Mouse (Mus musculus) fibroblast of lung, adult 2 months (primary cell): ENCODE measurements around the gene Axin1.
"Not testable (repeated sequence)": the region's sequence is repeated elsewhere in the genome, so short reads cannot be mapped to it uniquely, and the experiment has no call there.

Source experiments
- DNase-seq: peaks from one replicate; pipeline ENCODE4 v3.0.0-alpha.2; 2011; ENCODE audit warnings: low read depth

Gene Axin1

DNA sequence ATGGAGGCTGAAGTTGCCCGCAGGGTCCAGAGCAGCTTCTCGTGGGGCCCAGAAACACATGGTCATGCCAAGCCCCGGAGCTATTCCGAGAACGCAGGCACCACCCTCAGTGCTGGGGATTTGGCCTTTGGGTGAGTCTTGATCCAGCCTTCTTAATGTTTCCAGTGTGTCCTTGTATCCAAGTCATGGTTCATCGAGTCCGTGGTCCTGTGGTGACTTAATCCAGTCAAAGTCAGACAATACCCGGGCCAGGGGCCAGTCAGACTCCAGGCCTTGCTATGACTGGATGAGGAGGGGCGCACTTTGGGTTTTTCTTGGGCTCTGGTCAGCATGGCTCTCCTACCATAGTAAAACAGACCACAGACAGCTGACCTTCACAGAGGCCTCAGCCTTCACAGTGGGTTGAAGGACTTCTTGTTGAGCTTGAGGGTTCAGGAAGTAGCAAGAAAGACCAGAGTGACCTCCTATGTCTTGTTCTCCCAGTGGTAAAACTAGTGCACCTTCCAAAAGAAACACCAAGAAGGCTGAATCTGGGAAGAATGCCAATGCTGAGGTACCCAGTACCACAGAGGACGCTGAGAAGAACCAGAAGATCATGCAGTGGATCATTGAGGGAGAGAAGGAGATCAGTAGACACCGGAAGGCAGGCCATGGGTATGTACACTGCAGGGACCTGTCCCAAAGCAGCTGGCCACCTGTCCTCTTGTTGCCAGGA lies 49.8 kb downstream of the Axin1 start:
- DNase-seq: no peak

DNA sequence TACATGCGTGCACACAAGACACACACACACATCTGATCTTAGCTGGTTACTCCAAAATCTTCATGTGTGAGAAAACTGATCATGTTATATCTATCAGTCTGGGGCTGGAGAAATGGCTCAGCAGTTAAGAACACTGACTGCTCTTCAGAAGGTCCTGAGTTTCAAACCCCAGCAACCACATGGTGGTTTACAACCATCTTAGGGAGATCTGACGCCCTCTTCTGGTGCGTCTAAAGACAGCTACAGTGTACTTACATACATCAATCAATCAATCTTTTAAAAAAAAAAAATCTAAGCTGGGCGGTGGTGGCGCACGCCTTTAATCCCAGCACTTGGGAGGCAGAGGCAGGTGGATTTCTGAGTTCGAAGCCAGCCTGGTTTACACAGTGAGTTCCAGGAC lies 53.0 kb downstream of the Axin1 start:
- not testable (repeated sequence) for DNase-seq

DNA sequence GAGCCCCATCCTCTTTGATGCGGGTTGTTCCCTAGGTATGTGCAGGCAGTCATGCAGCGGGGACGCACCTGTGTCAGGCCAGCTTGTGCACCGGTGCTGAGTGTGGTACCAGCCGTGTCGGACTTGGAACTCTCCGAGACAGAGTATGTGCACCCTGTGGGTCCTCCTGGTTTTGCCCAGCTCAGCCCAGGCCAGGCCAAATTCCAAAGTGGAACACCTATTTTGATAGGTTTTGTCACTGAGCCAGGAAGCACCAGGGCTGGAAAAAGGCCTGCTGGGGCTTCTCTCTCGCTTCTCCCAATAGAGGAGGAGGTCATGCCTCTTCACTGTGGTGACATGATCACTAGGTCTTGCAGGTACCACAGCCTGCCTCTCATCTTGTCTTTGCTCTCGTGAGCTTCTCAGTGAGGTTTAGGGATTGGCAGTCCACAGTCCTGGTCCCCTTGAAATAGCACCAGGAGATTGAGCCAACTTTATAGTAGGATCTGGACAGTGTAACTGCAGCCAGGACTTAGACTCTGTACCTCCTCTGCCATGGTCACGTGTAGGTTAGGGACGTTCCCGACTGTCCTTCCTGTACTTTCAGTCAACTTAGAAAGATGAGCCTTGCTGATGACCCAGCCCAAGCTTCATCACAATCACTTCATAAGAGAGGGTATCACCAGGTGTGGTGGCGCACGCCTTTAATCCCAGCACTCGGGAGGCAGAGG lies 54.1 kb downstream of the Axin1 start:
- no peak for DNase-seq

DNA sequence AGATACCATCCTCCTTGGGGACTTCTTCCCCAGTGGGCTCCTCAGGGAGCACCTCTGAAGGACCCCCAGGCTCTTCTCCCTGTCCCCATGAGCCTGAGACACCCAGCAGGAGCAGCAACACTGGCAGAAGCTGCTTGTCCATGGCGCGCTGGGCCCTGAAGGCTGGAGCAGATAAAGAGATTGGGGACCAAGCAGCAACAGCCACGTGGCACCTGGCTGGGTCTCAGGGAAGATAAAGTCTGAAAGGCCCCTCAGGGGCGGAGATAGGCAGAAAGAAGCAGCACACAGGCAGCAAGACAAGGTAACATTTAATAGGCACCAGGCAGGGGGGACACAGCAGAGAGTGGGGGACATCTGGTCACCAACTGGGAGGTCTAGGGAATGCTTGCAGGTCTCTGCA lies 60.4 kb downstream of the Axin1 start, which contains the start of gene Pdia2:
Pdia2 (minus strand) TSS at position 196 of the 400 bp plus-strand sequence.
- no peak for DNase-seq

DNA sequence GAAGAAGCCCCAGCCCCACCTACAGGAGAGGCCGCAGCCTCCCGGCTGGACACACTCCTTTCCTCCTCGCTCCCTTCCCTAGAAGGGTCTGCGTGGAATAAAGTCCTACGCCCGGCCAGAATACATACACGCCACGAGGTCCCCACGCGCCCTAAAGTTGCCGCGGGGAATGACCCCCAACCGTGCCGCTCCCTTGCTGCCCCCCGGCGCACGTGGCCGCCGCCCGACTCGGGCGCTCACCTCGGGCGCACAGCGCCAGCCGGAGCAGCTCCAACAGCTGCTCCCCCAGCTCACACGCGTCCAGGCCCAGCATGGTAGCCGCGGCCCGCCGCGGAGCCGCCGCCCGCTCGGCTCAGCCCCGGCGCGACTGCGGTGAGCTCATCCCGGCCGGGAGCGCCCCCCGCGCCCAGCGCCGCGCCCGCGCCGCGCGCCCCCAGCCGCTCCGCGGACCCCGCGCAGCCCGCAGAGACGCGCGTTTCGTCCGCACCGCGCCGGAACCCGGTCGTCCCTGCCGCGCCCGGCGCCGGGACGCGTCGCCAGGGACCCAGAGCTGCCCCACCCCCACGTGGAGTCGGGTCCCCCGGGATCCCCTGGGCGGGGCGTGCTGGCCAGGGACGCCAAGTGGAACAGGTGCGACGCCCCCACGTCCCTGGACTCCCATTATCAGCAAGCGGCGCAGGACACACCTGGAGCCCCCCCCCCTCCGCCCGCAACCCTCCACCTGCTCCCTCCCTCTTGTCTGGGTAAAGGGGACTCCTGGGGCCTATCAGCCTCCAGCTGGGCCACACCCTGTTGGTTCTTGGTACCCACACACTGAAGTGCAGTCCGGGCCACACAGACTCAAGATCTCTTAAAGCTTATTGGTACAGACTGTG lies 62.6 kb downstream of the Axin1 start:
- DNase-seq: no peak

DNA sequence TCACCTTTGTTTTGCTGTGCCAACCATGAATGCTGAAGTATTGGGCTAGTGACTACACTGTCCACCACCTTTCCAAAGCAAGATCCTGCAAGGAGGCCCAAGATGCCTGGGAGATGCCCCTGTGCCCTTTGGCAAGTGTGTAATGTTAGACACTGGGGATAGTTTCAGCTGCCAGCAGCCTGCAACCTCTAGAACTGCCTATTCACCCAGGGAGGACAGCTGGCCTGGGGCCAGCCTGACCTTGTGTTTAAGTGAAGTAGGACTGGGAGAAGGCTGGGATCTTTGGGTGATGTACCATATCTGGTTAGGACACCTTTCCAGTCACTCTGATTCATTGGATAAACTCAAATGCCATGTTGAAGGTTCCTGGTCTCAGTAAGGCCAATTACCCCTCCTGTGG lies 63.5 kb downstream of the Axin1 start:
- no peak for DNase-seq

DNA sequence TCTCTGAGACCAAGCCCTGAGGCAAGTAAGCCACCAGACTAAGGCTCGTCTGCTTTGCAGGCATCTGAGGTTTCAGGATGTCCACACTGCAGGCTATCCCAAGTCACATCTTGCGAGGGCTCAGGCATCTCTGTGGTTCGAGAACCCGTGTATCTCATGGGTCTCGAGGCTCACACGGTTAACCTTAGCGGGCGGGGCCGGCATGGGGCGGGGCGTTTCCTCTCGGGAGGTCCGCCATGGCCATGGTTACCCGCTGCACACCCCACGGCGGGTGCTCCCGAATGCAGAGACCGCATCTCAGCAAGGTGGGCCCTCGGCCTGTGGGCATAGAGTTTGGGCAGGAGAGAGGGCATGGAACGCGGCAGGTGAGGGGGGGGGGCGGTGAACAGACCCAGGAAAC lies 64.2 kb downstream of the Axin1 start, which contains the start of gene Rgs11:
Rgs11 (plus strand) TSS at position 215 of the 400 bp plus-strand sequence.
- DNase-seq: no peak

DNA sequence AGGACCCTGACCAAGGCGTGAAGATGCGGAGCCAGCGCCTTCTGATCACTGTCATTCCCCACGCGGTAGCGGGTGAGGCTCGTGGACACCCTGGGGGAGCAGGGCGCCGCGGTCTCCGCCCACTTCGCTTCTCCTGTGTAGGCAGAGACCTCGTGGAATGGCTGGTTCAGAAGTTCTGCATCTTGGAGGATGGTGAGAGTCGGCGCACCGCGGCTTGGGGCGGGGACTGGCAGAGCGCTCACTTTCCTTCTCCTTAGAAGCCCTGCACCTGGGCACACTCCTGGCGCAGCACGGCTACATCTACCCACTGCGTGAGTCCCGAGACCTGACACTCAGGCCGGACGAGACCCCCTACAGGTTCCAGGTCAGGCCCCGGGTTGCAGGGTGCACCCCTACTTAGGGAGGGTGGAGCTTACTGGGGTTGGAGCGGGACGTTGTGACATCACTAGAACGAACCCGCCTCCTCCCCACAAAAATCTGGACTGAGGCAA lies 64.9 kb downstream of the Axin1 start:
- DNase-seq: peak; percentile 28

DNA sequence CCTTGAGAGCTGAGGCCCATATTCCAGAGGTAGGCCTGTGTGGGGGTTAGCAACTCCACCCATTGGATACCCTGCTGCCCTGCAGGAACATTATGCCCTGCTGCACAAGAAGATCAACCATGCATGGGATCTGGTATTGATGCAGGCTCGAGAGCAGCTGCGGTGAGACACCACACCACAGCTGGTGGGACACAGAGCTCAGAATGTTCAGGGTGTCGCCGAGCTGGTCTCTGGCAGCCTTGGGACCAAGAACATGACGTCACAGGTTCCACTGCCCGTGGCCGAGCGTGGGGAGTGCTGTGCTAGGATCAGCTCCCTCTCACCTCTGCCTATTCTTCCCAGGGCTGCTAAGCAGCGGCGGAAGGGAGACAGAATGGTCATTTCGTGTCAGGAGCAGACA lies 66.3 kb downstream of the Axin1 start:
- DNase-seq: no peak

DNA sequence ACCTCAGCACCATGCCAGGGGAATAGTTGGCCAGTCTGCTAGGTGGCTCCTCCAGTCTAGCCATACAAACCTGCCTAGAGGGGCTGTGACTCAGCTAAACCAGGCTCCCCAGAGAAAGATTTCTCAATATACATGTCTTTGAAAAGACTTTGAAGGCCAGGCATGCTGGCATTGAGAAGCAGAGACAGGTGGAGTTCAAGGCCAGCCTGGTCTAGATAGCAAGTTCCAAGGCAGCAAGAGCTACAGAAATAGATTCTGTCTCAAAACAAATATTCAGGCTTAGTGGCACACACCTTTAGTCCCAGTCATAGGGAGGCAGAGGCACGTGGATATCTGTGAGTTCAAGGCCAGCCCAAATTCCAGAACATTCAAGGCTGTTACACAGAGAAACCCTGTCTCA lies 67.9 kb downstream of the Axin1 start:
- DNase-seq: no peak

DNA sequence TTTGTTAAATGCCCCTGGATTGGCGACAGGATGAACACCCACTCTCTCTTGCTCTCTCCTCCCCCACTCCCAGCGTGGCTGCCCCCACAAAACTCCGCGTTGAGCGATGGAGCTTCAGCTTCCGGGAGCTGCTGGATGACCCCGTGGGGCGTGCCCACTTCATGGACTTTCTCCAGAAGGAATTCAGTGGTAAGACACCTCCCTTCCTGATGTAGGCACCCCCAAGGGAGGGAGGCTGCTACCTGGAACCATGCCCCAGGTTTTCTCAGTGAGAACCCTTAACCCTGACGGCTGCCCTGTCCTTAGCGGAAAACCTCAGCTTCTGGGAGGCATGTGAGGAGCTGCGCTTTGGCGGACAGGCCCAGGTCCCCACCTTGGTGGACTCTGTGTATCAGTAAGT lies 69.2 kb downstream of the Axin1 start, which contains the start of gene Arhgdig:
Arhgdig (minus strand) TSS at position 101 of the 400 bp plus-strand sequence.
- no peak for DNase-seq

DNA sequence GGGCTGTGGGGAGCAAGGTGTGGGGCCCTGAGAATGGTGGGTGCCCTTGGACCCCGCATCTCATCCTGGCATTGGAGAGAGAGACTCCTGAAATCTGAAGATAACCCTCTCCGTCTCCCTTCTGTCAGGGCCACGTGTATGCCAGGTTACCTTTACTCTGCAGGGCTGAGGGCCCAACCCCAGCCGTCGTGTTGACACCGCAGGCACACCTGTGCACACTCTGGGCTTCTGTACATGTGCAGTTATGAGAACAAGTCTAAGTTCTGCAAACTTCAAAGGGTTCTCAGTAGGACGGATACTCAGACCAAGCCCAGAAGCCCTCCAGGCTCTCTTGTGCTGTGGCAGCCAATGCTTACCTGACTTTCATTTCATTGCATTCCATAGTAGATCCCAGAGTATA lies 73.8 kb downstream of the Axin1 start:
- no peak for DNase-seq

DNA sequence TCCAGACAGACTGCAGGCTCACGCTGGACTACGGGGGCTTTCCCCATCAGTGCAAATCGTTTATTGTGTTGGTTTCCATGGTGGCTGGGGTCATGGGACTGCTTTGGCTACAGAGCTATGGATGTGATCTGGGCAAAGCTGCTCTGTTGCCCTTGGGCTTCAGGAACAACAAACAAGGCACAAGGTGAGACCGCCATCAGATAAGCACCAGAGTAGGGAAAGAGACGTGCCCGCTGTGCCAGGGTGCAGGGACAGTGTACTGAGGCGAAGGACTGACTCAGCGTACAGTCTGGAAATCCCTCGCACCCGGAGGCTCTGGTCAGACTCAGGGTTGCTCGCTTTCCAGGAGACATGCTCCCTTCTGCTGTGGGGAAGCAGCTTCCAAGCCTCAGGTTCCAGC lies 74.2 kb downstream of the Axin1 start:
- no peak for DNase-seq

DNA sequence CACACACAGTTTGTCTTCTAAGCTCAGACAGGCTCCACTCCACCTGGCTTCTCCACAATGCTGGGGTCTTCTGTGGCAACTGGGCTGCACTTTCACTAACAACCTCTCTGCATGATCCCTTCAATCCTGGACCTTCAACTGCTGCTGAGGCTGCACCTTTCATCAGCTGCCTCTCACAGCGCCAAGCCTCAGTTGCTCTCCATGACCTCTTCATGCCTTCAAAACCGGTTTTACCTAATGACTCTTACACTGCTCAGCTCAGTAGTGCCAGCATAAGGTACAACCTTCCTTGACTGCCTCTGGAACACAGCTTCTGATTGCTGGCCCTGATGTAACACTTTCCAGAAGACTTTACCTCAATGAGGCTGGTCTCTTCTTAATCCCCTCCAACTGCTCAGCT lies 83.0 kb downstream of the Axin1 start:
- DNase-seq: no peak

DNA sequence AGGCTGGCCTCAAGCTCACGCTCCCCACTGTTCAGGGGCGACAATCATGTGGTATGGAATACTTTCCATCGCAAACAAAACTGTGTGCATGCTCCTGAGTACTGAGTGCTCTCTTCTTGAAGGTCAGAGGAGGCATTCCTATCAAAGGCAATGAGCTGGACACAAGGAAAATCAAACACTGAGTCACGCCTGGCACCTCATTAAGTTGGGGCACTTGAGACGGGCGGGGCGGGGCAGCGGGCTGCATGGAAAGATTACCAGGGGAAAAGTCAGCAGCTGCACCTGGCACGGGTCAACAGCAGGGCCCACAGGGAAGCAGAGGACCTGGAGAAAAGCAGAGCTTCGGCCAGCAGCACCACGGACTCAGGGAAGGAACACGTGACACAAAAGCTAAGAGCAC lies 86.7 kb downstream of the Axin1 start:
- no peak for DNase-seq

DNA sequence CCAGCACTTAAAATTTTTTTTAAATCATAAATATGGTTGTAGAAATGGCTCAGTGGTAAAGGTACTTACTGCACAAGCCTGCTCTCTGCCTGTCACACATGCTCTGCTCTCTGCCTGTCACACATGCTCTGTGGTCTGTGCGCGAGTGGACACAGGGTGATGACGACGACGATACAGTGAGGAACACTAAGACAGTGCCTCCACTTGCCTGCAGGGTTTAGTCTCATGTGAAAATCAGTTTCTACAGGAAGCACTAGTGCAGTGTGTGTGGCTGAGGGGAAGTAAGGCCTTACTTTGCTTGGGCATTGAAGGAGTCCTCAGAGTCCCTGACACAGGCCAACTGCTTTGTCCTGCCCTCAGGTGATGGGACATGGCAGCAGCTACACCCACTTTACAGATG lies 91.3 kb downstream of the Axin1 start:
- DNase-seq: no peak

DNA sequence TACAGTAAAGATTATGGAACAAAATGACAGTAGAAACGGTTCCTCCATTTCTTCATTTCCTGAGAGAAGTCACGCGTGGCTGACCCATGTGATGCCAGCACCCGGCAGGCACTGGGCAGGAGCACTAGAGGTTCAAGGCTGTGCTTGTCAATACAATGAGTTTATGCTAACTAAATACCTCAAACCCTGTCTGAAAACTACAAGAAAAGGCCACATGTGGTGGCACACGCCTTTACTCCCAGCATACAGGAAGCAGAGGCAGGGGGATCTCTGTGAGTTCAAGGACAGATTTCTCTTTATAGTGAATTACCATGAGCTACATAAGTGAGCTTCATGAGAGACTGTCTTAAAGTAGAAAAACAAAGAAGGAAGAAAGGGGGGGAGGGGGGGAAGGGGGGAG lies 92.7 kb downstream of the Axin1 start:
- no peak for DNase-seq

DNA sequence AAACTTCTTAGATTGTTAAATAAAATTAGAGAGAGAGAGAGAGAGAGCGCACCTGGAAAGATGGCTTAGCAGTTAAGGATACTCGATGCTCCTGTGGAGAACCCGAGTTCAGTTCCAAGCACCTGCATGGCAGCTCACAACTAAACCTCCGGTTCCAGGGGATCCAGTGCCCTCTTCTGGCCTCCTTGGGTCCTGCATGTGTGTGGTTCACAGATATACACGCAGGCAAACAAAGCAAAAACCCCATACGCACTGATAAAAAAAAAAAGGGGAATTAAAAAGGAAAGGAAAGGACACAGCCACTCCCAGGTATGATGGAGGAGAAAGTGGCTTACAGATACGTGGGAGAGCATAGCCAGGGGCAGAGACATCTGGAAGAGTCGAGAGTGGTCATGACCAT lies 94.4 kb downstream of the Axin1 start:
- no peak for DNase-seq

DNA sequence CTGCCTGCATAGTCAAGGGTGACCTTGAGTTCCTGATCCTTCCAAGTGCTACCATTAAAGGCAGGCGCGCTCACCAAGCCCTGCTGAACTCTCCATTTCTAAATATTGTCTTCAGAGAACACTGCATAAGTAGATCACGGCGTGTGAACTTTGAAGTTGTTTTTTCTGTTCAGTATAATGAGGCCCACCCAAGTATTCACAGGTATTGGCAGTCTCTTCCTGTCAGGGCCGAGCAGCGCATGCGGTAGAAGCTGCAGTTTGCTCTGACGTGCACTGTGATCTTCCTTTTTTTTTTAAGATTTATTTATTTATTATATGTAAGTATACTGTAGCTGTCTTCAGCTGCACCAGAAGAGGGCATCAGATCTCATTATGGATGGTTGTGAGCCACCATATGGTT lies 95.9 kb downstream of the Axin1 start:
- DNase-seq: no peak

DNA sequence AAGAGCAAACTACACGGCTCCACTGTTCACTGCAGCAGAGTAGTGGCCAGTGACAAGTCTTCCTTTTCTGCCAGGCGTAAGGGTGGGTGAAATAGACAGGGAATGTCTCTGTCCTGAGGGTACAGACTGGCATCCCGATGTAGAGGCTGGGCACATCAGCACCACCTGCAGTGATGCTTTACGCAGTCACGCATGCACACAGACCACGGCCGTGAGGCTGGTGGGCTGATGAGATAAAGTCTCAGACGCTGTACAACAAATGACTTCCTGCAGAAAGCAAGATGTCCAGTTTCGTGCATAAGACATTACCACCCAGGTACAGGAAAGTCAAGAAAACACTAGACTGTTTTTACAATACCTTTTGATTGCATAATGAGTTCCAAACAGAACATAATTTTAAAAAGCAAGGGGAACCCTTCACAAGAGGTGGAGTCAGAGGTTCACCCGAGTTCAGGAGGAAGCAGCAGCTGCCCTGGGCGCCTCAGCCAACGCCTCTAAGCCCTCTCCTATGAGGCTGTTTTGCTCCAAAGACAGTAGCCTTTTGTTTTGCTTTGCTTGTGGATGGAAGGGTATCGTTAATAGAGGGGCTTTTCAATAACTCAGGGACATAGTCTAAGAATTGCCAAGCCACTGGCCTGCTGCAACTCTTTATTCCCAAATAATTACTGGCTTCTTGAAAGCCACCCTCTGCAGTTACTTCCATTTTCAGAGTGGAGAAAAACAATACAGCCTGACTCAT lies 96.8 kb downstream of the Axin1 start:
- peak; percentile 26 for DNase-seq

DNA sequence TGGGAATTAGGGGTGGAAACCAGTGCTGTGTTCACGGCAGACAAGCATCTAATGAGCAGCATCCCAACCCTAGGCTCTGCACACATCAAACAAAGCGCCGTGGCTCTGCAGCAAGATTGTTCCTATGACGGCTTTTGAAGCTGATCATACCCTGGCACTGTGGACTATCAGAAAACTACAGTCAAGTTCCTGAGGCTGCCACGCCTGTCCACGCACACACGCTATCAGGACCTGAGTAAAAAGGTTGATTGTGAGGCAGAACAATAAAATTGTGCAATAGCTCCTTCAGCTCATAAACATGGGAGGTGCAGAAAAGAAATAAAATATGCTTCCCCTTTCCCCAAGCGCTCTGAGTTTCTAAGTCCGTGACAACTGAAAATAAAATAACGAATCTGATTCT lies 99.2 kb downstream of the Axin1 start:
- DNase-seq: no peak

DNA sequence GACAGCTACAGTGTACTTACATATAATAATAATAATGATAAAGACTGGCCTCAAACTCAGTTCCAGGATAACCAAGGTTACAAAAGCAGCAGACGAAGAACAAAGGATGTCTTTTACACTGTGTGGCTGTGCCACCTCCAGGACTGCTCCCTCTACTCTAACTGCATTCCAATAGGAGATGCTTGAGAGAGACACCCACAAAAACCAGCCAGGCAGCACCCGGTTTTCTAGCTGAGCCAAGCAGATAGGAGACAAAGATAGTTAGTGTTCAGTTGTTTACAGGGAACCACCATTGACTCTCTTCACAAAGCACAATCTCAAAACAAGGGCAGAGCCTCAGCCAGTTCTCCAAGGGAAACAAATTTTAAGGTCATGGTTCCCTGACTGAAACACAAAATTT lies 101.1 kb downstream of the Axin1 start:
- no peak for DNase-seq
